Mouse (Mus musculus) MEL (cell line): ENCODE measurements around the gene Limch1.

Experiments used
- BHLHE40 ChIP-seq: IDR thresholded peaks from 2 replicates; pipeline ENCODE4 v1.6.1; 2012; ENCODE audit warnings: low read depth, mild to moderate bottlenecking, inconsistent platforms, low read length, improper control_type of control experiment, borderline replicate concordance
- CTCF ChIP-seq, 3 experiments: IDR thresholded peaks in 2 of 3; conservative IDR thresholded peaks in 1 of 3; 2 replicates each; pipeline ENCODE4 v1.5.1; 2011 to 2012; ENCODE audit warnings: low read length in 3 of 3, low read depth in 2 of 3, mild to moderate bottlenecking in 2 of 3, improper control_type of control experiment in 1 of 3, inconsistent platforms in 1 of 3, mixed read lengths in 1 of 3, moderate library complexity in 1 of 3; ENCODE audit not compliant: control insufficient read depth in 1 of 3, insufficient read depth in 1 of 3, poor library complexity in 1 of 3, severe bottlenecking in 1 of 3
- ELF1 ChIP-seq: IDR thresholded peaks from 2 replicates; pipeline ENCODE4 v1.6.1; 2014; ENCODE audit warnings: low read depth, mild to moderate bottlenecking, inconsistent platforms, low read length, improper control_type of control experiment, moderate library complexity
- KAT2A ChIP-seq: conservative IDR thresholded peaks from 2 replicates; pipeline ENCODE4 v1.6.1; 2012; ENCODE audit warnings: low read depth, low read length, improper control_type of control experiment, inconsistent platforms
- POLR2A ChIP-seq, 2 experiments: IDR thresholded peaks; 2 replicates each; pipeline ENCODE4 v1.6.1; 2011 to 2012; ENCODE audit warnings: low read length in 2 of 2, mild to moderate bottlenecking in 2 of 2, control low read depth in 1 of 2, improper control_type of control experiment in 1 of 2, low read depth in 1 of 2, moderate library complexity in 1 of 2; ENCODE audit not compliant: control insufficient read depth in 1 of 2, insufficient read depth in 1 of 2, poor library complexity in 1 of 2
- RCOR1 ChIP-seq: IDR thresholded peaks from 2 replicates; pipeline ENCODE4 v1.6.1; 2012; ENCODE audit warnings: low read depth, mild to moderate bottlenecking, inconsistent platforms, low read length, improper control_type of control experiment
- TCF12 ChIP-seq: IDR thresholded peaks from 2 replicates; pipeline ENCODE4 v1.6.1; 2014; ENCODE audit warnings: low read depth, mild to moderate bottlenecking, inconsistent platforms, low read length, improper control_type of control experiment, moderate library complexity
- UBTF ChIP-seq: IDR thresholded peaks from 2 replicates; pipeline ENCODE4 v1.6.1; 2012; ENCODE audit warnings: low read depth, mild to moderate bottlenecking, inconsistent platforms, low read length, improper control_type of control experiment, moderate library complexity, borderline replicate concordance; ENCODE audit not compliant: insufficient read depth
- ZKSCAN1 ChIP-seq: IDR thresholded peaks from 2 replicates; pipeline ENCODE4 v1.6.1; 2012; ENCODE audit warnings: low read depth, mild to moderate bottlenecking, inconsistent platforms, low read length, improper control_type of control experiment, moderate library complexity
- ZMIZ1 ChIP-seq: IDR thresholded peaks from 2 replicates; pipeline ENCODE4 v1.6.1; 2012; ENCODE audit warnings: low read depth, mild to moderate bottlenecking, inconsistent platforms, low read length, improper control_type of control experiment, moderate library complexity
- ZNF384 ChIP-seq: IDR thresholded peaks from 2 replicates; pipeline ENCODE4 v1.6.1; 2012; ENCODE audit warnings: low read depth, mild to moderate bottlenecking, inconsistent platforms, low read length, improper control_type of control experiment

GRCm38 (mm10) chr5:66955245-66955644 lies 209.6 kb downstream of the Limch1 start:
- TF ChIP-seq CTCF (IDR thresholded peaks at IDR 0.05 in 2 of 3, conservative IDR thresholded peaks at IDR 0.05 in 1 of 3; ENCODE audit: control insufficient read depth in 1 of 3, insufficient read depth in 1 of 3, low read depth in 2 of 3, low read length in 3 of 3, poor library complexity in 1 of 3, severe bottlenecking in 1 of 3) (no peak), RCOR1 (no peak), BHLHE40 (no peak), ELF1 (no peak), TCF12 (no peak), UBTF (no peak), ZMIZ1 (no peak), ZNF384 (no peak), POLR2A (IDR thresholded peaks at IDR 0.05; ENCODE audit: control insufficient read depth in 1 of 2, insufficient read depth in 1 of 2, low read depth in 1 of 2, low read length in 2 of 2, poor library complexity in 1 of 2) (no peak), KAT2A (no peak), ZKSCAN1 (no peak)
